Mouse (Mus musculus): ENCODE data around the gene Gm37419. TPM values are rescaled to one million over a fixed set of nuclear protein-coding genes. Genes with fewer than 3 reads are reported as not detected.
A peak's percentile ranks its signal among the peaks of the same experiment; 100 is the strongest.

Gene Gm37419
- polyA plus RNA-seq, 1 experiment = not detected

DNA sequence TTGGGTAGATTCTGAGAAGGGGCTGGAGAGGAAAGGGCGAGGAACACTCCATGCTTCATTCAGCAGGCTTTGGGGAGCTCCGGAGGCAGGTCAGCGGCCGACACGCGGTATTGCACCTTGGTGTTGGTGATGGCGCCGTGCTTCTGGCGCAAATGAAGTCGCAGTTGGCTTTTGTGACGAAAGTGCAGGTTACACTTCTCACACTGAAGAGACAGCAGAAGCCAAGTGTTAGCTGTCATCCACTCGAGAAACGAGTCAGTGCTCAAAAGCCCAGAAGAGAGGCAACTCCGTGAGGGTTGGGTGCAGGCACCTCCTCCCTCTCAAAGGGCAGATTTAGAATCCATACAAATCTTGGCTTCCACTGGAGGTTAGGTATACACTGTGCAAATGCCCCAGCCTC lies 22.2 kb upstream of the Gm37419 start:
- no peak for TF ChIP-seq CTCF (IDR thresholded peaks at IDR 0.05; ENCODE audit: borderline replicate concordance, extremely low read depth, insufficient read depth, insufficient read length)
- TF ChIP-seq POLR2A (IDR thresholded peaks at IDR 0.05; ENCODE audit: borderline replicate concordance, extremely low read depth, insufficient read depth, insufficient read length, poor library complexity, severe bottlenecking) = no peak
- DNase-seq (ENCODE audit: low read depth) = no peak

- DNase-seq (ENCODE audit: low read depth) = peak; percentile 13
- TF ChIP-seq CTCF (IDR thresholded peaks at IDR 0.05; ENCODE audit: borderline replicate concordance, extremely low read depth, insufficient read depth, insufficient read length) (peak; percentile 43; the same call in 1 of the 2 replicates), POLR2A (IDR thresholded peaks at IDR 0.05; ENCODE audit: borderline replicate concordance, extremely low read depth, insufficient read depth, insufficient read length, poor library complexity, severe bottlenecking) (no peak)
Observed at GRCm38 (mm10) chr16:23967301-23967700, 21.0 kb upstream of the Gm37419 start.

DNA sequence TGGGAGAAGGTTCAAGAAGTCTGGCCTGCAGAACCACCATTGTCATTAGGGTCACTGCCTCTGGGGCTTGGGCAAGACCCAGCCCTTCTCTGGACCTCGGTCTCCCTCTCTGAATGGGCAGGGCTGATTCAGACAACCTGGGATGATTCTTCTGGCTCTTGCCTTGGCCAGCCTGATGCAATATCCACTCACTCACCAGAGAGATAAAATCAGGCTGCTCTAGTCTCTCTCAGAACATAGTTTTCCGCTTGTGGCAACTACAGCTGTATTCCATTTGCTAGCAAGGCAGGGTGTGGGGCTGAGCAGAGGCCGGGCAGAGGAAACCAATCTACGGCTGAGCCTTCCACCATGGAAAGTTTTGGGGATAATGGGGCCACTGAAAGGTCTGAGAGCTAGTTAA lies 19.4 kb upstream of the Gm37419 start:
- no peak for DNase-seq (ENCODE audit: low read depth)
- TF ChIP-seq POLR2A (IDR thresholded peaks at IDR 0.05; ENCODE audit: borderline replicate concordance, extremely low read depth, insufficient read depth, insufficient read length, poor library complexity, severe bottlenecking) = no peak
- no peak for TF ChIP-seq CTCF (IDR thresholded peaks at IDR 0.05; ENCODE audit: borderline replicate concordance, extremely low read depth, insufficient read depth, insufficient read length)

DNA sequence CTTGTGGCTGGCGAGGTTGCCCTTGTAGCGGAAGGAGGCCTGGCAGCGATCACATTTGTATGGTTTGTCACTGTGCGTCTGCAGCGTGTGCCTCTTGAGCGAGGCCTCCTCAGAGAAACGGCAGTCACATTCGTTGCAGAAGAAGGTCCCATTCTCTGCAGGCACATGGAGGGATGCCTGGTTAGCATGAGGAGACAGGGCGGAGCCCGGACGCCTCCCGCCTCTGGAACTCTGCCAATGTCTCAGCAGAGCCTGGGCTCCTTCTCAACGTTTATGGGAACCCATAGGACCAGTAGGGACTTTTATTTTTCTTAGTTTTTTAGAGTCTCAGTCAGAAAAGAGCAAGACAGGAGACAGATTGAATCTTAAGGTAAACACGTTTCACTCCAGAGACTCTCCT lies 18.4 kb upstream of the Gm37419 start:
- no peak for TF ChIP-seq CTCF (IDR thresholded peaks at IDR 0.05; ENCODE audit: borderline replicate concordance, extremely low read depth, insufficient read depth, insufficient read length)
- no peak for TF ChIP-seq POLR2A (IDR thresholded peaks at IDR 0.05; ENCODE audit: borderline replicate concordance, extremely low read depth, insufficient read depth, insufficient read length, poor library complexity, severe bottlenecking)
- DNase-seq (ENCODE audit: low read depth) = peak; percentile 18

- DNase-seq (ENCODE audit: low read depth) = no peak
- TF ChIP-seq POLR2A (IDR thresholded peaks at IDR 0.05; ENCODE audit: borderline replicate concordance, extremely low read depth, insufficient read depth, insufficient read length, poor library complexity, severe bottlenecking) (no peak), CTCF (IDR thresholded peaks at IDR 0.05; ENCODE audit: borderline replicate concordance, extremely low read depth, insufficient read depth, insufficient read length) (no peak)
Observed at GRCm38 (mm10) chr16:23972126-23972740, 16.0 kb upstream of the Gm37419 start.

- DNase-seq (ENCODE audit: low read depth) = no peak
- TF ChIP-seq CTCF (IDR thresholded peaks at IDR 0.05; ENCODE audit: borderline replicate concordance, extremely low read depth, insufficient read depth, insufficient read length) = no peak
- TF ChIP-seq POLR2A (IDR thresholded peaks at IDR 0.05; ENCODE audit: borderline replicate concordance, extremely low read depth, insufficient read depth, insufficient read length, poor library complexity, severe bottlenecking) = no peak
Observed at GRCm38 (mm10) chr16:23972901-23973300, 15.4 kb upstream of the Gm37419 start.

DNA sequence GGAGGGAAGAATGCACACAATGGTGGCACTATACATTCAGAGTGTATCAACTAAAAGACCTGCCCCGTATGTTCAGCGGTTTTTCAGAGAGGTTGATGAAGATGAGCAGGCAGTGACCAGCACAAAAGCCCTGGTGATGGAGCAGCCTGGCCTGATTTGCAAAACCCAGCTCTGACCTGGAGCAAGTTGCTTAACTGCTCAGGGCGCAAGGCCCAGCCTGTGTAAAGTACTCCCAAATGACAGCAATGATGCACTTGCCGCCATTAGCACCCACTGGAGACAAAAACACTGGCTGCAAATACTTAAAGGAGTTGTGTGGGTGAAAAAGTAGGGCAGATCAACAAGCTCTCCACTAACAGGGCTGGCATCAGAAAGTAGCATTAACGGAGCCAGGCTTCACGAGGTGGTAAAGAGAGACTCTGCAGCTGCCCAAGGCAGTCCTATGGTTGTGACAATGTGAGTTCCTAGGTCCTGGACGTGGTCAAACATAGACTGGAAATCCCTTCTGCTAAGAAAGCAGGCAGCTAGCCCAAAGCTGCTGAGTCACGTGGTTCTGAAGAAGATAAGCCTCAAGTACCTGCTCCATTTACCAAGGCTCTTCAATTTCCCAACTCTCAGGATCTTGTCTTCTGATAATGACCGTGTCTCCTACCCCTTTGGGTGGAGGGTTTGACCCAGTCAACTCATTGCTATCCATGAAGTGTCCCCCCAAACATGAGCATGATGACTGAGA lies 14.5 kb upstream of the Gm37419 start:
- no peak for DNase-seq (ENCODE audit: low read depth)
- TF ChIP-seq POLR2A (IDR thresholded peaks at IDR 0.05; ENCODE audit: borderline replicate concordance, extremely low read depth, insufficient read depth, insufficient read length, poor library complexity, severe bottlenecking) = no peak
- no peak for TF ChIP-seq CTCF (IDR thresholded peaks at IDR 0.05; ENCODE audit: borderline replicate concordance, extremely low read depth, insufficient read depth, insufficient read length)

DNA sequence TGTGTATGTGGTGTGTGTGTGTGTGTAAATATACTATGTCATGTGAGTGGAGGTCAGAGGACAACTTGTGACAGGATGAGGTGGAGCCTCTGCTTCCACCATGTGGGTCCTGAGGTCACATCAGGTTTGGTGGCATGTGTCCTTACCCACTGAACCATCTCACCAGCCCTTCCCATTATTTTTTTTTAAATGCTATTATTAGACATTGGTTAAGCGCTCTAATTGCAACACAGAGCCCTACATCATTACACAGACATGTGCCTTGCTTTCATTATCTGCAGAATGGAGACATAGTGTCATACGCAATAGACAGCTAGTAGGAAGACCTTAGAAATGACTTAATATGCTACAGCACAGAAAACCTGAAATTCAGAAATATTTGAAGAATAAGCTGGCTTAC lies 12.1 kb upstream of the Gm37419 start:
- DNase-seq (ENCODE audit: low read depth) = no peak

GRCm38 (mm10) chr16:23977732-23978131 lies 10.6 kb upstream of the Gm37419 start:
- TF ChIP-seq POLR2A (IDR thresholded peaks at IDR 0.05; ENCODE audit: borderline replicate concordance, extremely low read depth, insufficient read depth, insufficient read length, poor library complexity, severe bottlenecking) (no peak), CTCF (IDR thresholded peaks at IDR 0.05; ENCODE audit: borderline replicate concordance, extremely low read depth, insufficient read depth, insufficient read length) (no peak)
- DNase-seq (ENCODE audit: low read depth) = no peak

More for the DNA sequence above, 12.1 kb upstream of the Gm37419 start:
- TF ChIP-seq CTCF (IDR thresholded peaks at IDR 0.05; ENCODE audit: borderline replicate concordance, extremely low read depth, insufficient read depth, insufficient read length) (no peak), POLR2A (IDR thresholded peaks at IDR 0.05; ENCODE audit: borderline replicate concordance, extremely low read depth, insufficient read depth, insufficient read length, poor library complexity, severe bottlenecking) (no peak)

GRCm38 (mm10) chr16:23978495-23978894 lies 9.8 kb upstream of the Gm37419 start:
- DNase-seq (ENCODE audit: low read depth) = peak; percentile 18
- no peak for TF ChIP-seq CTCF (IDR thresholded peaks at IDR 0.05; ENCODE audit: borderline replicate concordance, extremely low read depth, insufficient read depth, insufficient read length)
- TF ChIP-seq POLR2A (IDR thresholded peaks at IDR 0.05; ENCODE audit: borderline replicate concordance, extremely low read depth, insufficient read depth, insufficient read length, poor library complexity, severe bottlenecking) = no peak

DNA sequence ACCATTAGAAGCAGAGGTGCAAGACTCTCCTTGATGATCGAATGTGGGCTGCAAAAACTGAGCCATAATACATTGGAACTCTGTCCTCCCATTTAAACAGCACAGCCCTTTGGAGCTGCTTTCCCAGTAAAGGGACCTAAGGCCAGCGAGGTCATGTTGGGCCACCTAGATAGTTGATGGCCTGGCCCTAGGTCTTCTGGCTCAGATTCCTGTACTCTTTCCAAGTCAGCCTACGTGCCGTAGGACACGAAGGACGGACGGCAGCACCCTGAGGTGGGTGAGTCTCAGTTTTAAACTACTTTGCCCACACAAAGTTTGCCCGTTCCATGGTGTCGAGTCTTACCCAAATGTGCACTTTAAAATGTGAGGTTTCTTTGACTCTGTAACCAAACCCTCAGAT lies 8.8 kb upstream of the Gm37419 start:
- no peak for DNase-seq (ENCODE audit: low read depth)
- no peak for TF ChIP-seq CTCF (IDR thresholded peaks at IDR 0.05; ENCODE audit: borderline replicate concordance, extremely low read depth, insufficient read depth, insufficient read length)
- no peak for TF ChIP-seq POLR2A (IDR thresholded peaks at IDR 0.05; ENCODE audit: borderline replicate concordance, extremely low read depth, insufficient read depth, insufficient read length, poor library complexity, severe bottlenecking)

Data from brain, embryonic 14.5 days (tissue).